Mouse (Mus musculus): Measurements from ENCODE around the gene L3mbtl1. TPM values are rescaled to one million over a fixed set of nuclear protein-coding genes. Genes with fewer than 3 reads are reported as not detected.

L3mbtl1 gene
- polyA plus RNA-seq, 1 experiment from 2014 or later: 0.25 TPM

- Histone ChIP-seq H3K27me3 (replicated peaks; ENCODE audit: control insufficient read depth, insufficient read depth, low read length) (no peaks in the 10 kb centered on the region; the same call in 1 of the 2 replicates), H3K4me3 (ENCODE audit: low read depth, low read length) (no peak overlapping the region), H3K36me3 (ENCODE audit: control insufficient read depth, insufficient read depth, low read length) (no peaks in the 10 kb centered on the region), H3K27ac (replicated peaks; ENCODE audit: low read depth, low read length) (no peak overlapping the region), H3K9me3 (ENCODE audit: control insufficient read depth, low read length) (0 out of 2 replicates have a peak, but pooled peaks cover 2% of the 10 kb centered on the region), H3K9ac (ENCODE audit: low read depth, low read length) (no peak overlapping the region), H3K4me2 (ENCODE audit: low read depth, low read length) (no peak overlapping the region), H3K4me1 (ENCODE audit: control insufficient read depth, insufficient read depth, low read length) (no peaks in the 10 kb centered on the region)
- WGBS: 58% methylated on average over 5 of the region's 5 CpGs
- ATAC-seq (ENCODE audit: low read depth) (no peak), DNase-seq (ENCODE audit: low spot score) (no peak)
Observed at GRCm38 (mm10) chr2:162919926-162920325, 23.3 kb upstream of the L3mbtl1 start.

DNA sequence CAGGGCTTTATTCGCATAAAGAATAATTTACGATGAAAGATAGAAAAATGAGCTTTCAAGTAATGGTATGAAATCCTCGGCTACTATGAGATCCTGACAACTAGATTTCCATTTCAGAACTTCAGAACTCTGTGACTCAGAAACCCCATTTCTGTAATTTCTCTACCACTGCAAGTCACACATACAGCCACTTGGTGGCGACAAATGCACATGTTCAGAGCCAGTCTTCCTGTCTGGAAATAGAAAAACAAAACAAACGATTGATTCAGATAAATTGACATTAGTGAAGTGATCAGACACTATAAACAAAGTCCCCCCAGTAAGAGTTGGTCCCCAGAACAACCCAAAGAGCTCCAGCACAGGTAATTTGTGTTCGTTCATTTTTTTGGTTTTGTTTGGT is 21.1 kb upstream of the L3mbtl1 start:
- 12% methylated on average over 6 of the region's 6 CpGs for WGBS
- H3K27ac ChIP-seq (replicated peaks; ENCODE audit: low read depth, low read length): no peak overlapping the region
- 0 out of 2 replicates have a peak, but pooled peaks cover 2% of the 10 kb centered on the region for H3K9me3 ChIP-seq (ENCODE audit: control insufficient read depth, low read length)
- H3K36me3 ChIP-seq (ENCODE audit: control insufficient read depth, insufficient read depth, low read length): no peaks in the 10 kb centered on the region
- H3K4me2 ChIP-seq (ENCODE audit: low read depth, low read length): no peak overlapping the region
- peak; percentile 60 for DNase-seq (ENCODE audit: low spot score)
- H3K9ac ChIP-seq (ENCODE audit: low read depth, low read length): no peak overlapping the region
- no peak overlapping the region for H3K4me3 ChIP-seq (ENCODE audit: low read depth, low read length)
- no peaks in the 10 kb centered on the region for H3K27me3 ChIP-seq (replicated peaks; ENCODE audit: control insufficient read depth, insufficient read depth, low read length)
- no peak for ATAC-seq (ENCODE audit: low read depth)
- H3K4me1 ChIP-seq (ENCODE audit: control insufficient read depth, insufficient read depth, low read length): no peaks in the 10 kb centered on the region

GRCm38 (mm10) chr2:162922834-162923233 is 20.4 kb upstream of the L3mbtl1 start:
- ATAC-seq (ENCODE audit: low read depth): no peak
- no peak overlapping the region for H3K9ac ChIP-seq (ENCODE audit: low read depth, low read length)

GRCm38 (mm10) chr2:162924126-162924525 is 19.1 kb upstream of the L3mbtl1 start:
- H3K9ac ChIP-seq (ENCODE audit: low read depth, low read length): no peak overlapping the region
- DNase-seq (ENCODE audit: low spot score) (no peak), ATAC-seq (ENCODE audit: low read depth) (no peak)
- H3K36me3 ChIP-seq (ENCODE audit: control insufficient read depth, insufficient read depth, low read length): no peaks in the 10 kb centered on the region
- H3K27ac ChIP-seq (replicated peaks; ENCODE audit: low read depth, low read length): no peak overlapping the region
- no peaks in the 10 kb centered on the region; the same call in 1 of the 2 replicates for H3K27me3 ChIP-seq (replicated peaks; ENCODE audit: control insufficient read depth, insufficient read depth, low read length)
- no peaks in the 10 kb centered on the region for H3K9me3 ChIP-seq (ENCODE audit: control insufficient read depth, low read length)
- no peaks in the 10 kb centered on the region for H3K4me1 ChIP-seq (ENCODE audit: control insufficient read depth, insufficient read depth, low read length)
- H3K4me2 ChIP-seq (ENCODE audit: low read depth, low read length): no peak overlapping the region
- 80% methylated on average over 5 of the region's 5 CpGs for WGBS
- no peak overlapping the region for H3K4me3 ChIP-seq (ENCODE audit: low read depth, low read length)

More at GRCm38 (mm10) chr2:162922834-162923233, 20.4 kb upstream of the L3mbtl1 start:
- no peak for DNase-seq (ENCODE audit: low spot score)
- Histone ChIP-seq H3K27ac (replicated peaks; ENCODE audit: low read depth, low read length) (no peak overlapping the region), H3K27me3 (replicated peaks; ENCODE audit: control insufficient read depth, insufficient read depth, low read length) (no peaks in the 10 kb centered on the region), H3K4me1 (ENCODE audit: control insufficient read depth, insufficient read depth, low read length) (no peaks in the 10 kb centered on the region), H3K4me2 (ENCODE audit: low read depth, low read length) (no peak overlapping the region), H3K4me3 (ENCODE audit: low read depth, low read length) (no peak overlapping the region), H3K9me3 (ENCODE audit: control insufficient read depth, low read length) (0 out of 2 replicates have a peak, but pooled peaks cover 2% of the 10 kb centered on the region), H3K36me3 (ENCODE audit: control insufficient read depth, insufficient read depth, low read length) (no peaks in the 10 kb centered on the region)
- WGBS: 71% methylated on average over 5 of the region's 5 CpGs

DNA sequence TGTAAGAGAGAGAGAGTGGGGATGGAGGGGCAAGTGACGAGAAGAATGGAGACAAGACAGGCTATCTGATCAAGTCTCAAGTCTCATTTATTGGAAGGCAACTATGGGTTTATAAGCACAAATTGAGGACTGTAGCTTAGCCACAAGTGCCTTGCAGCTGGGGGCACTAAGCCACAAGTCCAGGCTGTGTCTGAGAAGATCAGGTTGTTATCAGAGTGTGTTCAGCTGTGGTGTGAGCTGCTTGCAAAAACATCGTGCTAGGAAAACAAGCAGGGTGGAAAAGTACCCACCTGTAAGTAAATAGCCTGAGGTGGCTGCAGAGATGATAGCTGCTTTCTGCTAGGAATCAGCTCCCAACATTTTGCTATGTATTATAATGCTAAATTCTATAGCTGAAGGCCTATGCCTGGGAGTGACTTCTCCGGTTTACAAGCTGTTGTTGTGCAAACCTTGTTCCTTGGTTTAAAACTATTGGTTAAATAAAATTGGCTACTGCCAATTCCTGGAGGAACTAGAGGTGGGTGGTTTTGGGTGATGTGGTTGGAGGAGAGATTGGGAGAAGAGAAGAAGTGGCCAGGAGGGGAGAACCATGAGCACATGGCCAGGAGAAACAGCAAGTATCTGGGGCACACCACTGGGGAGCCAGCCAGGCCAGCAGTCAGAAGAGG is 15.2 kb upstream of the L3mbtl1 start:
- peaks cover 4% of the 10 kb centered on the region for H3K4me1 ChIP-seq (ENCODE audit: control insufficient read depth, insufficient read depth, low read length)
- DNase-seq (ENCODE audit: low spot score) (no peak), ATAC-seq (ENCODE audit: low read depth) (no peak)
- H3K9me3 ChIP-seq (ENCODE audit: control insufficient read depth, low read length): no peaks in the 10 kb centered on the region
- H3K27me3 ChIP-seq (replicated peaks; ENCODE audit: control insufficient read depth, insufficient read depth, low read length): no peaks in the 10 kb centered on the region; the same call in 1 of the 2 replicates
- no peak overlapping the region for H3K4me2 ChIP-seq (ENCODE audit: low read depth, low read length)
- H3K9ac ChIP-seq (ENCODE audit: low read depth, low read length): no peak overlapping the region
- peaks cover 5% of the 10 kb centered on the region for H3K36me3 ChIP-seq (ENCODE audit: control insufficient read depth, insufficient read depth, low read length)
- no peak overlapping the region for H3K27ac ChIP-seq (replicated peaks; ENCODE audit: low read depth, low read length)
- no peak overlapping the region for H3K4me3 ChIP-seq (ENCODE audit: low read depth, low read length)
- 62% methylated on average over 3 of the region's 3 CpGs for whole genome bisulfite sequencing

- Histone ChIP-seq H3K27ac (replicated peaks; ENCODE audit: low read depth, low read length) (no peak overlapping the region), H3K4me3 (ENCODE audit: low read depth, low read length) (no peak overlapping the region), H3K9me3 (ENCODE audit: control insufficient read depth, low read length) (no peaks in the 10 kb centered on the region), H3K36me3 (ENCODE audit: control insufficient read depth, insufficient read depth, low read length) (peaks cover 22% of the 10 kb centered on the region), H3K4me2 (ENCODE audit: low read depth, low read length) (no peak overlapping the region; the same call in 1 of the 2 replicates), H3K27me3 (replicated peaks; ENCODE audit: control insufficient read depth, insufficient read depth, low read length) (no peaks in the 10 kb centered on the region; the same call in 1 of the 2 replicates), H3K9ac (ENCODE audit: low read depth, low read length) (no peak overlapping the region), H3K4me1 (ENCODE audit: control insufficient read depth, insufficient read depth, low read length) (peaks cover 4% of the 10 kb centered on the region)
- 71% methylated on average over 3 of the region's 3 CpGs for WGBS
- ATAC-seq (ENCODE audit: low read depth) (no peak), DNase-seq (ENCODE audit: low spot score) (no peak)
Observed at GRCm38 (mm10) chr2:162929704-162930103, 13.6 kb upstream of the L3mbtl1 start.

DNA sequence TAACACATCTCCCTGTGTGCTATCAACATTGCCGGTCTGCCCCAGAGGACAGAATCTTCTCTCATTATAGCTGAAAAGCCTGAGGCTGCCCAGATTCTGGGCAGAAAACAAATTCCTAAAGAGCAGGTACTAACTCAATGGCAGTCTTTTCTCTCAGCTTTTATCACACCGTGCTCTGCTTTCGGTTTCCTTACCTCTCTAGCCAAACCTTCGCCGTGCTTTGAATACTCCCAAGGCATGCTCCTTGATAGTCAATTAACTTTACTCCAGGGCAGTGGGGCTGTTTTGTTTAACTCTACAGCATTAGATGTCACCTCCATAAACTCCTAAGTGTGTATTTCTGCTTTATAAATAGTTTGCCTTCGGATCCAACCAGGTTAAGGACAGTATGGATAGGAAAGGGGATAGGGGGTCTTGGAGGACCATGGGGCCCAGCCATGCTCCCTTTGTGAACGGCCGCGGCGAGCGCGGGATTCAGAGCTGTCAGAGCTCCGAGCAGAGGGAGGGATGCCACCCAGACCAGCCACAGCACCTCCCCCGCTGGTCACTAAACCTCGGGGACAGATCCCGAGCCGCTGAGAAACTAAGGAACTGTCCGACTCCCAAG is 12.7 kb upstream of the L3mbtl1 start:
- DNase-seq (ENCODE audit: low spot score): peak; percentile 26
- ATAC-seq (ENCODE audit: low read depth): peak; percentile 31
- H3K27me3 ChIP-seq (replicated peaks; ENCODE audit: control insufficient read depth, insufficient read depth, low read length): no peaks in the 10 kb centered on the region; the same call in 1 of the 2 replicates
- H3K4me3 ChIP-seq (ENCODE audit: low read depth, low read length): peak overlapping the region; percentile 100
- peaks cover 4% of the 10 kb centered on the region for H3K4me1 ChIP-seq (ENCODE audit: control insufficient read depth, insufficient read depth, low read length)
- 2% methylated on average over 18 of the region's 18 CpGs for WGBS
- no peaks in the 10 kb centered on the region for H3K9me3 ChIP-seq (ENCODE audit: control insufficient read depth, low read length)
- H3K27ac ChIP-seq (replicated peaks; ENCODE audit: low read depth, low read length): peak overlapping the region; percentile 99
- H3K36me3 ChIP-seq (ENCODE audit: control insufficient read depth, insufficient read depth, low read length): peaks cover 31% of the 10 kb centered on the region
- peak overlapping the region; percentile 100 for H3K9ac ChIP-seq (ENCODE audit: low read depth, low read length)
- peak overlapping the region; percentile 86 for H3K4me2 ChIP-seq (ENCODE audit: low read depth, low read length)

GRCm38 (mm10) chr2:162931123-162931673 is 12.1 kb upstream of the L3mbtl1 start, which contains the start of gene Srsf6:
Gene Srsf6 (plus strand): TSS chr2:162931528.
- H3K9me3 ChIP-seq (ENCODE audit: control insufficient read depth, low read length): no peaks in the 10 kb centered on the region
- DNase-seq (ENCODE audit: low spot score): peak; percentile 98
- H3K27ac ChIP-seq (replicated peaks; ENCODE audit: low read depth, low read length): peak within 1 kb of the TSS; percentile 99
- peak within 1 kb of the TSS; percentile 100 for H3K9ac ChIP-seq (ENCODE audit: low read depth, low read length)
- peaks cover 4% of the 10 kb centered on the region for H3K4me1 ChIP-seq (ENCODE audit: control insufficient read depth, insufficient read depth, low read length)
- 0% methylated on average over 26 of the region's 68 CpGs for WGBS
- peak; percentile 94 for ATAC-seq (ENCODE audit: low read depth)
- peaks cover 35% of the 10 kb centered on the region for H3K36me3 ChIP-seq (ENCODE audit: control insufficient read depth, insufficient read depth, low read length)
- H3K4me2 ChIP-seq (ENCODE audit: low read depth, low read length): peak within 1 kb of the TSS; percentile 86
- peak within 1 kb of the TSS; percentile 100 for H3K4me3 ChIP-seq (ENCODE audit: low read depth, low read length)
- H3K27me3 ChIP-seq (replicated peaks; ENCODE audit: control insufficient read depth, insufficient read depth, low read length): no peaks in the 10 kb centered on the region; the same call in 1 of the 2 replicates
